Mouse (Mus musculus) embryonic facial prominence, embryonic 12.5 days (tissue): ENCODE results near the gene Lbhd1. TPM values are rescaled to one million over a fixed set of nuclear protein-coding genes. Genes with fewer than 3 reads are reported as not detected.
A peak's percentile ranks its signal among the peaks of the same experiment; 100 is the strongest.
"Not testable (repeated sequence)": the region's sequence is repeated elsewhere in the genome, so short reads cannot be mapped to it uniquely, and the experiment has no call there.

Experiments
- ATAC-seq: fragments of 200-750 bp; cut with Nextera tagmentation; 2 replicates; pipeline ENCODE4 v1.8.0; 2017; ENCODE audit not compliant: insufficient number of reproducible peaks, insufficient read depth, low FRiP score, low TSS enrichment
- H3K27ac ChIP-seq: fragments of 300-500 bp; sonication (generic); 2 replicates; pipeline ENCODE4 v1.5.1; 2016; ENCODE audit warnings: mild to moderate bottlenecking
- H3K27me3 ChIP-seq: fragments of 300-500 bp; sonication (generic); 2 replicates; pipeline ENCODE4 v1.6.1; 2016; ENCODE audit warnings: mild to moderate bottlenecking, moderate library complexity
- H3K36me3 ChIP-seq: fragments of 300-500 bp; sonication (generic); 2 replicates; pipeline ENCODE4 v1.6.1; 2016; ENCODE audit warnings: mild to moderate bottlenecking
- H3K4me1 ChIP-seq: fragments of 300-500 bp; sonication (generic); 2 replicates; pipeline ENCODE4 v1.6.1; 2016
- H3K4me2 ChIP-seq: fragments of 300-500 bp; sonication (generic); replicated peaks from 2 replicates; pipeline ENCODE4 v1.6.1; 2016; ENCODE audit warnings: mild to moderate bottlenecking, moderate library complexity
- H3K4me3 ChIP-seq: fragments of 300-500 bp; sonication (generic); 2 replicates; pipeline ENCODE4 v1.5.1; 2016; ENCODE audit warnings: mild to moderate bottlenecking
- H3K9ac ChIP-seq: fragments of 300-500 bp; sonication (generic); 2 replicates; pipeline ENCODE4 v1.6.1; 2016; ENCODE audit warnings: mild to moderate bottlenecking, moderate library complexity
- H3K9me3 ChIP-seq: fragments of 300-500 bp; sonication (generic); 2 replicates; pipeline ENCODE4 v1.6.1; 2016; ENCODE audit warnings: mild to moderate bottlenecking, moderate library complexity
- WGBS: fragments of 180-500 bp; shearing (Covaris S2); methylation state at CpG from one replicate; pipeline ENCODE4 v1.1.7; 2016; 5-methylcytosine and 5-hydroxymethylcytosine counted together
- polyA plus RNA-seq: library from polyadenylated mRNA; unstranded; fragments of >200 nt; fragmentation: Nextera tagmentation; extraction: Ambion mirVana; gene quantifications from 2 replicates; pipeline ENCODE4 v1.2.1, GENCODE M21; 2016

Gene Lbhd1
- polyA plus RNA-seq, result 82.3 and 88.4 TPM in 2 replicates

DNA sequence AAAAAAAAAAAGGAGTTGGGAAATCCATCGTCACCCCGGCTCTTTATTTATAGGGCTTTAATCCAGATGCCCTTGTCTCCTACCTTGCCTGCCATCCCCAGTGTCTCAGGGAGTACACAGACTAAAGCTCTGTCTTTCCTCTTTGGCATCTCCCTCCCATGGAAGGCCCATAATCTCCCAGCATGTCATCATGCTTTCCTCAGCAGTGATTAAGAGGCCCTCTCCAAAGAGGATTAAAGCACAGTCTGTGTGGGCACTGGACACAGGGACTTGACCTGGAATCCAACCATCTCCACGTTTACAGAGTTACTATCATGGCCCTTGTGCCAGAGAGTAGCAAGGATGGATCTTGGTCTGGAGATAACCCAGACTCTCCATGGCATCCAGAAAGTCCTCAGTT lies at the start of gene Lbhd1, which contains the start of gene Gm49403:
Lbhd1 (plus strand) TSS at position 117 of the 400 bp plus-strand sequence.
Gm49403 (plus strand) TSS at position 315 of the 400 bp plus-strand sequence.
- H3K4me2 ChIP-seq, result no peak within 1 kb of the TSS
- ATAC-seq, result no peak
- WGBS, result 78% methylated on average over 3 of the region's 3 CpGs

DNA sequence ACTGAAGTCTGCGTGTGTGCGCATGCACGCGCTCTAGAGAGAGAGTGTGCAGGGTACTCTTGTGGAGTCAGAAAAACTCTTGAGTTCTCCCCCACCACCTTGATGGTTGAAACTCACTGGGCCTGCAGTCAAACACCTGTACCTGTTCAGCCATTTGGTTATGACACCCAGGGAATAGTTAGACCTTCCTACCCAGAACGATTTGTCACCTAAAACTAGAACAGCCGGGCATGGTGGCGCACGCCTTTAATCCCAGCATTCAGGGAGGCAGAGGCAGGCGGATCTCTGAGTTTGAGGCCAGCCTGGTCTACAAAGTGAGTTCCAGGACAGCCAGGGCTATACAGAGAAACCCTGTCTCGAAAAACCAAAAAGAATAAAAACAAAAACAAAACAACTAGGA lies 47.2 kb upstream of the Lbhd1 start:
- not testable (repeated sequence) for H3K9ac ChIP-seq, H3K4me2 ChIP-seq, H3K27me3 ChIP-seq, ATAC-seq, H3K4me3 ChIP-seq, H3K27ac ChIP-seq, H3K9me3 ChIP-seq
- H3K36me3 ChIP-seq, result peaks cover 46% of the 10 kb centered on the region
- 97% methylated on average over 10 of the region's 10 CpGs for WGBS
- H3K4me1 ChIP-seq, result peaks cover 31% of the 10 kb centered on the region

More for the DNA sequence above, at the start of gene Lbhd1, which contains the start of gene Gm49403:
- Histone ChIP-seq H3K27ac (no peak within 1 kb of the TSS), H3K27me3 (no peaks in the 10 kb centered on the region), H3K36me3 (no peaks in the 10 kb centered on the region), H3K9ac (no peak within 1 kb of the TSS), H3K9me3 (no peaks in the 10 kb centered on the region), H3K4me3 (no peak within 1 kb of the TSS), H3K4me1 (peaks cover 16% of the 10 kb centered on the region; the same call in 1 of the 2 replicates)

- Histone ChIP-seq H3K36me3 (peaks cover 37% of the 10 kb centered on the region), H3K4me2 (peak within 1 kb of the TSS; percentile 79), H3K4me1 (peaks cover 31% of the 10 kb centered on the region), H3K9me3 (no peaks in the 10 kb centered on the region), H3K9ac (peak within 1 kb of the TSS; percentile 67), H3K4me3 (peak within 1 kb of the TSS; percentile 49), H3K27ac (peak within 1 kb of the TSS; percentile 97), H3K27me3 (no peaks in the 10 kb centered on the region)
- ATAC-seq, result peak; percentile 49; the same call in 1 of the 2 replicates
- under 1% methylated on average over 38 of the region's 38 CpGs for WGBS
These were observed 46.2 kb upstream of the Lbhd1 start, which contains the start of gene Bscl2 for GRCm38 (mm10) chr19:8837251-8837791. TSS of gene Bscl2 (plus strand) at chr19:8837467.

- H3K9ac ChIP-seq, result peak overlapping the region; percentile 67
- WGBS, result 21% methylated on average over 15 of the region's 15 CpGs
- peaks cover 29% of the 10 kb centered on the region for H3K36me3 ChIP-seq
- 0 out of 2 replicates have a peak, but pooled peaks have one; percentile 0 for ATAC-seq
- H3K4me2 ChIP-seq, result peak overlapping the region; percentile 79
- peaks cover 31% of the 10 kb centered on the region for H3K4me1 ChIP-seq
- no peaks in the 10 kb centered on the region for H3K9me3 ChIP-seq
- H3K27me3 ChIP-seq, result no peaks in the 10 kb centered on the region
- peak overlapping the region; percentile 97 for H3K27ac ChIP-seq
- H3K4me3 ChIP-seq, result peak overlapping the region; percentile 49
These were observed 45.3 kb upstream of the Lbhd1 start for GRCm38 (mm10) chr19:8838041-8838730.

GRCm38 (mm10) chr19:8839103-8839907 lies 44.2 kb upstream of the Lbhd1 start, which contains the start of gene Gng3:
TSS of gene Gng3 (minus strand) at chr19:8839194.
- peaks cover 17% of the 10 kb centered on the region for H3K36me3 ChIP-seq
- no peaks in the 10 kb centered on the region for H3K9me3 ChIP-seq
- peak within 1 kb of the TSS; percentile 67 for H3K9ac ChIP-seq
- peaks cover 31% of the 10 kb centered on the region for H3K4me1 ChIP-seq
- H3K4me2 ChIP-seq, result peak within 1 kb of the TSS; percentile 79
- H3K4me3 ChIP-seq, result peak within 1 kb of the TSS; percentile 49
- no peaks in the 10 kb centered on the region for H3K27me3 ChIP-seq
- 44% methylated on average over 11 of the region's 11 CpGs for WGBS
- H3K27ac ChIP-seq, result peak within 1 kb of the TSS; percentile 97
- ATAC-seq, result peak; percentile 73

- peak; percentile 8; the same call in 1 of the 2 replicates for ATAC-seq
- peaks cover 12% of the 10 kb centered on the region; the same call in 1 of the 2 replicates for H3K36me3 ChIP-seq
- 0 out of 2 replicates have a peak overlapping the region, but pooled peaks have one; percentile 11 for H3K27ac ChIP-seq
- no peaks in the 10 kb centered on the region for H3K9me3 ChIP-seq
- H3K27me3 ChIP-seq, result no peaks in the 10 kb centered on the region
- peak overlapping the region; percentile 42 for H3K4me3 ChIP-seq
- peaks cover 31% of the 10 kb centered on the region for H3K4me1 ChIP-seq
- WGBS, result 21% methylated on average over 29 of the region's 29 CpGs
- peak overlapping the region; percentile 34 for H3K9ac ChIP-seq
- peak overlapping the region; percentile 79 for H3K4me2 ChIP-seq
These were observed 43.4 kb upstream of the Lbhd1 start for GRCm38 (mm10) chr19:8839908-8840791.

- Histone ChIP-seq H3K27me3 (no peaks in the 10 kb centered on the region), H3K4me1 (peaks cover 31% of the 10 kb centered on the region), H3K9me3 (no peaks in the 10 kb centered on the region), H3K9ac (0 out of 2 replicates have a peak overlapping the region, but pooled peaks have one; percentile 34), H3K4me2 (peak overlapping the region; percentile 79), H3K27ac (no peak overlapping the region), H3K4me3 (no peak overlapping the region), H3K36me3 (peaks cover 6% of the 10 kb centered on the region; the same call in 1 of the 2 replicates)
- ATAC-seq, result no peak
- WGBS, result 93% methylated on average over 7 of the region's 7 CpGs
These were observed 42.5 kb upstream of the Lbhd1 start for GRCm38 (mm10) chr19:8841012-8841411.

DNA sequence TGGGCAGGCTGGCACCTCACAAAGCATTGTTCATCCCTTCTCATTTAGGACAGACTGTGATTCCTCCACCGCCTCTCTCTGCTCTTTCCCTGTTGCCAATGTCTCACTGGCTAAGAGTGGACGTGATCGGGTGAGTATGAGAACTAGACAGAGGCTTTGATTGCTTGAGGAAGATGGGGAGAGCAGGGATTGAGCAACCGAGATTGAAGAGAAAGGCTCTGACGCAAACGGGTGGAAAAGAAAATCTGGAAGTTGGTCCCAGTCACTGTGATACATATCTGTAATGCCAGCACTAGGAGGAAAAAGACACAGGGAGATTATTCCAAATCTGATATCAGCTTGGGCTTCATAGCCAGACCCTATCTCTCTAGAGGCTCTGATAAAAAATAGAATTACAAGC lies 40.6 kb upstream of the Lbhd1 start:
- 88% methylated on average over 6 of the region's 6 CpGs for WGBS
- H3K4me2 ChIP-seq, result no peak overlapping the region
- peaks cover 30% of the 10 kb centered on the region for H3K4me1 ChIP-seq
- H3K36me3 ChIP-seq, result peaks cover 25% of the 10 kb centered on the region
- no peak for ATAC-seq
- H3K27me3 ChIP-seq, result no peaks in the 10 kb centered on the region
- H3K9ac ChIP-seq, result no peak overlapping the region
- H3K9me3 ChIP-seq, result no peaks in the 10 kb centered on the region
- H3K27ac ChIP-seq, result no peak overlapping the region
- no peak overlapping the region for H3K4me3 ChIP-seq

DNA sequence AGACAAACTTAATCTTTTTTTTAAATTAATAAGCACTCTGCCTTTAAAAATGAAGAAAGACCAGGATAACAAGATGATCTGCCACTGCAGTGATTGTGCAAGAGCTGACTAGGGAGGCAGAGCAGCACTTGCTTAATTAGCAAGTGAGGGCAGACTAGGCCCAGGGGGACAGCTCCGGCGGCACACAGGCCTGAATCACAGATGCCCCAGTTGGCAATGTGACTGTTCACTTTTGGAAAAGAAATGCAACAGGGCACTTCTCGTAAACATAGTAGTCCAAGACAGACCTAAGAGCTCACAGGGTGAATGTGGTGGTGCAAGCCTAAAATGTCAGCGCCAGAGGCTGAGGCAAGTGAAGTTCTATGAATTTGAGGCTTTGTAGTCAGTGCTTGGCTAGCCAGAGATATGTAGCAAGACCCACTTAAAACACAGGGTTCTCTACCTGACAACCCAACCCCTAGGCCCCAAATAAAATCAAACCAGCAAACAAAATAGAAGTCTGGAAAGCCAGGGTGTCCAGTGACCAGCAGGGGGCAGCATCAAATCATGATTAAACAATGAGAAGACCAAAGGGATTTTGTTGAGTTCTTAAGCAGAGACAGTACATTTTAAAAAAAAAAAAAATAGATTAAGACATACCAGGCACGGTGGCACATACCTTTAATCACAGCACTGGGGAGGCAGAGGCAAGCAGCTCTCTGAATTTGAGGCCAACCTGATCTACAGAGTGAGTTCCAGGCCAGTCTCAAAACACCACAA lies 39.0 kb upstream of the Lbhd1 start:
- peaks cover 25% of the 10 kb centered on the region for H3K36me3 ChIP-seq
- no peaks in the 10 kb centered on the region for H3K9me3 ChIP-seq
- H3K27me3 ChIP-seq, result no peaks in the 10 kb centered on the region
- no peak overlapping the region for H3K9ac ChIP-seq
- H3K4me1 ChIP-seq, result peaks cover 16% of the 10 kb centered on the region
- H3K4me2 ChIP-seq, result no peak overlapping the region
- ATAC-seq, result no peak
- no peak overlapping the region for H3K4me3 ChIP-seq
- 61% methylated on average over 5 of the region's 5 CpGs for WGBS
- no peak overlapping the region for H3K27ac ChIP-seq

DNA sequence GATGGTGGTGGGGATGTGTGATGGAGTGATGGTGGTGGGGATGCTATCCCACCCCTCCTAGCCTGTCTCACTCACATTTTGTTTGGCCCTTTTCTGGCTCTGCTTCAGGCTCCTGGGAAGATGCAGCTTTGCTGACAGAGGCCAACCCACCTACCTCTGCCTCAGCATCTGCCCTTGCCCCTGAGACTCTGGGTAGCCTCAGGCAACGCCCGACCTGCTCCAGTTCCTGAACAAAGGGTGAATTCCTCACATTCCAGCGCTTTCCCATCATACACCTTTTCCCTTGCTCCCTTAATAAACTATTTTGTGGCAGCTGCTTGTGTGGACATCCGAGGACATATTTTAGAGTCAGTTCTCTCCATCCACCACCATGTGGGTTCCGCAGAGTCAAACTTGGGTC lies 35.2 kb upstream of the Lbhd1 start:
- H3K4me1 ChIP-seq, result peaks cover 3% of the 10 kb centered on the region; the same call in 1 of the 2 replicates
- 68% methylated on average over 5 of the region's 5 CpGs for WGBS
- no peak for ATAC-seq
- H3K9ac ChIP-seq, result no peak overlapping the region
- no peaks in the 10 kb centered on the region for H3K9me3 ChIP-seq
- H3K27me3 ChIP-seq, result no peaks in the 10 kb centered on the region
- H3K36me3 ChIP-seq, result peaks cover 20% of the 10 kb centered on the region
- H3K27ac ChIP-seq, result no peak overlapping the region
- no peak overlapping the region for H3K4me2 ChIP-seq
- H3K4me3 ChIP-seq, result no peak overlapping the region
